Mouse (Mus musculus) hindbrain, embryonic 11.5 days (tissue): ENCODE results near the gene Slc8b1. TPM values are rescaled to one million over a fixed set of nuclear protein-coding genes. Genes with fewer than 3 reads are reported as not detected.

Experiments
- ATAC-seq: fragments of 200-750 bp; cut with Nextera tagmentation; 2 replicates; pipeline ENCODE4 v1.8.0; 2017; ENCODE audit warnings: mild to moderate bottlenecking, moderate TSS enrichment, moderate library complexity; ENCODE audit not compliant: low FRiP score
- DNase-seq: peaks from one replicate; pipeline ENCODE4 v3.0.0-alpha.2; 2015; ENCODE audit warnings: low spot score
- H3K27ac ChIP-seq: fragments of 300-500 bp; sonication (generic); 2 replicates; pipeline ENCODE4 v1.5.1; 2014; ENCODE audit warnings: mild to moderate bottlenecking, low read depth, low read length
- H3K27me3 ChIP-seq: fragments of 300-500 bp; sonication (generic); 2 replicates; pipeline ENCODE4 v1.6.1; 2014; ENCODE audit warnings: mild to moderate bottlenecking, low read length, moderate library complexity, mixed read lengths; ENCODE audit not compliant: control insufficient read depth, insufficient read depth
- H3K36me3 ChIP-seq: fragments of 300-500 bp; sonication (generic); 2 replicates; pipeline ENCODE4 v1.6.1; 2014; ENCODE audit warnings: mild to moderate bottlenecking, low read length, moderate library complexity, mixed read lengths; ENCODE audit not compliant: control insufficient read depth, insufficient read depth
- H3K4me1 ChIP-seq: fragments of 300-500 bp; sonication (generic); replicated peaks from 2 replicates; pipeline ENCODE4 v1.6.1; 2014; ENCODE audit warnings: low read length, mixed read lengths; ENCODE audit not compliant: control insufficient read depth, insufficient read depth
- H3K4me2 ChIP-seq: fragments of 300-500 bp; sonication (generic); replicated peaks from 2 replicates; pipeline ENCODE4 v1.6.1; 2014; ENCODE audit warnings: mild to moderate bottlenecking, low read depth, low read length
- H3K4me3 ChIP-seq: fragments of 300-500 bp; sonication (generic); 2 replicates; pipeline ENCODE4 v1.5.1; 2014; ENCODE audit warnings: low read depth, low read length
- H3K9ac ChIP-seq: fragments of 300-500 bp; sonication (generic); 2 replicates; pipeline ENCODE4 v1.6.1; 2014; ENCODE audit warnings: low read depth, low read length
- H3K9me3 ChIP-seq: fragments of 300-500 bp; sonication (generic); 2 replicates; pipeline ENCODE4 v1.6.1; 2016; ENCODE audit warnings: low read length; ENCODE audit not compliant: control insufficient read depth
- WGBS: fragments of 180-500 bp; shearing (Covaris S2); extraction: QIAGEN DNeasy Blood & Tissue Kit; methylation state at CpG from one replicate; pipeline ENCODE4 v1.1.7; 2014; 5-methylcytosine and 5-hydroxymethylcytosine counted together
- polyA plus RNA-seq: library from polyadenylated mRNA; unstranded; fragments of >200 nt; fragmentation: Nextera tagmentation; extraction: Ambion mirVana; gene quantifications from 2 replicates; pipeline ENCODE4 v1.2.1, GENCODE M21; 2014

Gene Slc8b1
- polyA plus RNA-seq, 1 experiment from 2014 or later, result 1.5 TPM

DNA sequence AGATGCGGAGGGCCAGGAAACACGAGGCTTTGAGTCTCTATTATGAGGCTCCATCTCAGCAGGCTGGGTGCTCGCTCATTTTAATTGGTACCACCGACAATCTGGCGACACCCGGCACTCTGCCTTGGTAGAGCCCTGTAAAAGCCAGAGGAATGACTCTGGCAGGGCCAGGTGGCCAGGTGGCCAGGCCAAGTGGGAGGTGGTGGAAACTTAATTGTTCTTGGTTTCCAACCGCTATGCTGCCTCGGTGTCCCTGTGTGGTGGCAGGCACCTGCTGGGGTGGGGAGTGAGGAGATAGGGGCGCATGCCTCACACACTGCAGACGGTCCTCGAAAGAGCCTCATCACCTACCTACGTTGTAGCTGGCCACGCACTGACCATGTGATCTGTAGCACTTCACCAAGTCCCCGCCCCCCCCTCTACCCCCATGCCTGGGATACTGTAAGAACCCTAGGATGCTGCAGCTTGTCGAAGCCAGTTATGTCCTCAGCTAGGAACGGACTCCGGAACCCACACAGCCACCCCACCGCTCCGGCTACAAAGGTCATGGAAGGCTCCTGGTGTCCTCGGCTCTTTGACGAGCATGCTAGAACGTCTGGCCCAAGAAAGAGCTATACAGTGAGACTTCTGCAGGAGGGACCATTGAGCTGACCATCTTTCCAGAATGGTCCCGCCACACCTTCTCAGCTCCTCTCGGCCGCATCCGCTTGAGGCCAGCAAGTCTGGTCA is 69.1 kb downstream of the Slc8b1 start:
- DNase-seq, result no peak
- peaks cover 7% of the 10 kb centered on the region; the same call in 1 of the 2 replicates for H3K4me1 ChIP-seq
- no peak overlapping the region for H3K4me3 ChIP-seq
- H3K27me3 ChIP-seq, result no peaks in the 10 kb centered on the region
- WGBS, result 88% methylated on average over 26 of the region's 26 CpGs
- no peak overlapping the region for H3K27ac ChIP-seq
- H3K9ac ChIP-seq, result no peak overlapping the region
- H3K36me3 ChIP-seq, result no peaks in the 10 kb centered on the region
- no peak overlapping the region for H3K4me2 ChIP-seq
- no peak for ATAC-seq
- no peaks in the 10 kb centered on the region for H3K9me3 ChIP-seq

DNA sequence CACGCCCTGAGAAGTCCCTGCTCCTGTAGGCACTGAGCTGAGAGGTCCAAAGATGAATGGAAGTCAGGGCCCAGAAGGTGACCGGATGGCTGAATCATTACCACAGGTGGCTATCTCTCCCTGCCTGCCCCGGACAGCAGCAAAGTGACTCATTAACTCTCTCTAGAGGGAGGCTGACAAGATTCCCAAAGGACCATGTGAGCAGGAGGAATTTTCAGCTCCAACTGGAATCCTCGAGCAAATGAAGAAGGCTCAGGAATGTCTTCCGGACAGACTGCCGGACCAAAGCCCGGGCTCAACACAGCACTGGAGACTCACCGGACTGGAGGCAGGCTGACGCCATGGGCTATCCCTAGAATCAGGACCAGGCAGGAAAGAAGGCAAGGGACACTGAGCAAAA is 71.0 kb downstream of the Slc8b1 start:
- H3K4me3 ChIP-seq, result no peak overlapping the region
- no peaks in the 10 kb centered on the region for H3K36me3 ChIP-seq
- H3K9me3 ChIP-seq, result no peaks in the 10 kb centered on the region
- no peak overlapping the region for H3K4me2 ChIP-seq
- WGBS, result 81% methylated on average over 9 of the region's 9 CpGs
- ATAC-seq (no peak), DNase-seq (no peak)
- H3K9ac ChIP-seq, result no peak overlapping the region
- H3K27ac ChIP-seq, result no peak overlapping the region
- H3K27me3 ChIP-seq, result no peaks in the 10 kb centered on the region
- peaks cover 8% of the 10 kb centered on the region; the same call in 1 of the 2 replicates for H3K4me1 ChIP-seq

DNA sequence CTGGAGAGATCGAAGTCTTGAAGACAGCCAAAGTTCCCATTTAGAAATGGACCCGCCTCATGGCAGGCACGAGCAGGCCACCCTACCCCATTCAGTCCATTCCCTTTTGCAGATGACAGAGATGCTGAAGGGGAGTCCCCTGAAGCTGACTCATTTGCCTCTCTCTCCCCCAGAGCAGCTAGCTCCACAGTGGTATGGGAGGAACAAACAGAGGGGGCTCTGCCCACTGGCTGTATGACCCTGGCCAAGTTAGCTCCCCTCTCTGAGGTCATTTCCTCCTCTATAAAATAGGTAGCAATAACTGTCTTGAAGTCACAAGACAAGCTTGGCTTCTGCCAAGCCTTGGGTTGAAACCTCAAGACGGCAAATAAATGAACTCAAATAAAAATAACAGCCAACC is 72.5 kb downstream of the Slc8b1 start:
- Histone ChIP-seq H3K4me3 (no peak overlapping the region), H3K36me3 (no peaks in the 10 kb centered on the region), H3K4me1 (peaks cover 11% of the 10 kb centered on the region), H3K27ac (no peak overlapping the region), H3K9me3 (no peaks in the 10 kb centered on the region), H3K27me3 (no peaks in the 10 kb centered on the region), H3K9ac (no peak overlapping the region), H3K4me2 (no peak overlapping the region)
- DNase-seq (no peak), ATAC-seq (no peak)
- 93% methylated on average over 4 of the region's 4 CpGs for WGBS

Other genes with a start within 250 kb of the Slc8b1 start
- gene Lhx5, start 79.5 kb upstream of the Slc8b1 start, polyA plus RNA-seq, result 36.1 and 41.6 TPM in 2 replicates
- gene Sdsl, start 38.4 kb upstream of the Slc8b1 start, polyA plus RNA-seq, result 5.8 and 6.7 TPM in 2 replicates
- not detected in 2 replicates for gene Sds, start 34.6 kb upstream of the Slc8b1 start, polyA plus RNA-seq
- 20.5 and 22.1 TPM in 2 replicates for gene Plbd2, start 7.5 kb upstream of the Slc8b1 start, polyA plus RNA-seq
- 12.5 and 15.6 TPM in 2 replicates for gene Tpcn1, start 77.5 kb downstream of the Slc8b1 start, polyA plus RNA-seq
- 1.1 and 1.4 TPM in 2 replicates for gene Iqcd, start 77.8 kb downstream of the Slc8b1 start, polyA plus RNA-seq
- 9.3 and 10.5 TPM in 2 replicates for gene Rita1, start 101.4 kb downstream of the Slc8b1 start, polyA plus RNA-seq
- 25.9 and 32.4 TPM in 2 replicates for gene Ddx54, start 101.6 kb downstream of the Slc8b1 start, polyA plus RNA-seq
- 0.54 and 0.82 TPM in 2 replicates for gene Cfap73, start 123.1 kb downstream of the Slc8b1 start, polyA plus RNA-seq
- not detected in 2 replicates for gene Rasal1, start 137.6 kb downstream of the Slc8b1 start, polyA plus RNA-seq
- gene Dtx1, start 200.8 kb downstream of the Slc8b1 start, polyA plus RNA-seq, result 4.6 and 5.0 TPM in 2 replicates
- 0.13 TPM in 1 of 2 replicates, not detected in the other for gene Oas2, start 238.7 kb downstream of the Slc8b1 start, polyA plus RNA-seq